Mouse (Mus musculus): ENCODE measurements around the gene Zfp810.
A peak's percentile ranks its signal among the peaks of the same experiment; 100 is the strongest.

Gene Zfp810

DNA sequence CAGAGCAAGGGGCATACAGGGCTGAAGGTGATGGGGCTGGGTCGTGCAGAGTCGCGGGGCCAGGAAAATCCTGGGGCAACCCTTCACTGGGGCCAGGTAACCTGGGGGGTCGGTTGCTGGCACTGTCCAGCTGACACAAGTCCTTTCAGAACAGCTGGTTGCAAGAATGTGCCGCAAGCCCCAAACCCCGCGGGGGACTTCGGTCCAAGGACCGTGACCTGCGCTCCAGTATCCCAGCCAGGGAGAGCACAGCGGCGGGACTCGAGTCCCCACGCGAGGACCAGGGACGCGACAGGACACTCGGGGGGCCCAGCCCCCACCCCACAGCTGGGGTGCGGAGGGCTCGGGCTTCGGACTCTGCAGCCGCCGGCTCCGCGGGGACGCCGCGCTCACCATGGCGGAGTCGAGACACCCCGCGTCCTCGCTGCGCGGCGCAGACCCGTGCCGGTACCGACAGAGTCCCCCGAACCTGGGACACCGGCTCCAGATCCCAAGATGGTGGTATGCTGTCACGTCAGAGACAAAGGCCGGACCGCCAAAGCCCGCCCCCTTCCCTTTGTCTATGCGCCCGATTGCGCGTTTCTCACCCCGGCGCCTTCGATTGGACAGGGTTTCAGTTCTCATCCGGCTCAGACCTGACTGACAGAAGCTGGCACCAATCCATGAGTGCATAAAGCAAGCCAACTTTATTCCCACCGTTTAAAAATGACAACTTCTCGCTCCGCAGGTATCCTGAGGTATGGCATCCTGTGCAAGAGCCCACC is at the start of gene Zfp810:
Gene Zfp810, minus strand, starts transcription at position 493 of the 764 bp plus-strand sequence.
- TF ChIP-seq GATA4 (IDR thresholded peaks at IDR 0.05; ENCODE audit: insufficient replicate concordance, low read length), result no peak

DNA sequence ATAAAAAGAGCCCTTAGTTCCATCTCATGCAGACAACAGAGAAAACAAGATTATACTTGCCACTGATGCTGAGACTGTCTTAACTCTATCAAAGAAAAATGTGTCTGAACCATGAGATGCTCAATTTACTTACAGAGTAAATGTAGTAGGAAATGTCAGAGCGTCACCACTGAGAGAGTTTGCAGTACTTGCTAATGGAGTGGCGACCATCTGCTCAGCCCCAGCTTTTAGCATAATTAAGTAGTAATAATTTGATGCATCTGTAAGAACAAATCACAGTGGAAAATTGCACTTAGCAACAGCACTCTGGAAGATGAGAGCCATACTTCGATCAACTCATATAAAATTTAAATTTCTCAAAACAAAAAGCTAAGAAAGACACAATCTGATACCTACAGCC is 48.5 kb upstream of the Zfp810 start:
- no peak for TF ChIP-seq GATA4 (IDR thresholded peaks at IDR 0.05; ENCODE audit: insufficient replicate concordance, low read length)

- no peak for TF ChIP-seq GATA4 (IDR thresholded peaks at IDR 0.05; ENCODE audit: insufficient replicate concordance, low read length)
Observed at GRCm38 (mm10) chr9:22353901-22354300, 46.5 kb upstream of the Zfp810 start.

- TF ChIP-seq GATA4 (IDR thresholded peaks at IDR 0.05; ENCODE audit: insufficient replicate concordance, low read length), result no peak
Observed at GRCm38 (mm10) chr9:22353465-22353864, 46.0 kb upstream of the Zfp810 start.

DNA sequence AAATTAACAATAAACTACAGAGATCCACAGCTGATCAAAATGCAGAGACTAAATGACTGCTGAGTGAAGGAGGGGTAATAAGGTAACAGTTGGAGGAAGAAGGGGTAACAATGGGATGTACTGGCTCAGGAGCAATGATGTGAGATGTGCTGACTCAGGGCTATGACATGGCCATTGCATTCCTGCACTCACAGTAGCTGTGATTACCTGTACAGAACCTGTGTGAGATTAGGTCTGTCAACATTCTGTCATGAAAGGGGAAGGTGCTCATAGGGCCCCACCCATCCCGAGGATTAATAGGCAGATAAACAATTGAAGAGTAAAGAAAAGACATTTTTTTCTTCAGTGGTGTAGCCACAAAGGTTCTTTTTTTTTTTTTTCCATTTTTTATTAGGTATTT is 32.9 kb upstream of the Zfp810 start:
- TF ChIP-seq GATA4 (IDR thresholded peaks at IDR 0.05; ENCODE audit: insufficient replicate concordance, low read length), result no peak

DNA sequence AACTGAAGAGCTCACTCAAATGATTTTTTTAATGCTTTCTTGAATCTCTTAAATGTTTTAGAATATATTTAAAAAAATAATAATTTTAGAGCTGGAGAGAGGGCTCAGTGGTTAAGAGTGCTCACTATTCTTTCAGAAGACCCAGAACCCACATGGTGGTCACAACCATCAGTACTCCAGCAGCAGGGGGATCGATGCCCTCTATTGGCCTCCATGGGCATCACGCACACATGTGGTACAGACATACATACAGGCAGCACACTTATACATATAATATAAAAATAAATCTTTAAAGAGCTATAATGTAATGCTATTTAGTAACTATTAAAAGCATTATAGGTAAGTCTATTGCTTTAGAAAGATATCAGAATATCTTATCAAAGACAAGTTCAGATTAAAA is 29.8 kb upstream of the Zfp810 start:
- no peak for TF ChIP-seq GATA4 (IDR thresholded peaks at IDR 0.05; ENCODE audit: insufficient replicate concordance, low read length)

DNA sequence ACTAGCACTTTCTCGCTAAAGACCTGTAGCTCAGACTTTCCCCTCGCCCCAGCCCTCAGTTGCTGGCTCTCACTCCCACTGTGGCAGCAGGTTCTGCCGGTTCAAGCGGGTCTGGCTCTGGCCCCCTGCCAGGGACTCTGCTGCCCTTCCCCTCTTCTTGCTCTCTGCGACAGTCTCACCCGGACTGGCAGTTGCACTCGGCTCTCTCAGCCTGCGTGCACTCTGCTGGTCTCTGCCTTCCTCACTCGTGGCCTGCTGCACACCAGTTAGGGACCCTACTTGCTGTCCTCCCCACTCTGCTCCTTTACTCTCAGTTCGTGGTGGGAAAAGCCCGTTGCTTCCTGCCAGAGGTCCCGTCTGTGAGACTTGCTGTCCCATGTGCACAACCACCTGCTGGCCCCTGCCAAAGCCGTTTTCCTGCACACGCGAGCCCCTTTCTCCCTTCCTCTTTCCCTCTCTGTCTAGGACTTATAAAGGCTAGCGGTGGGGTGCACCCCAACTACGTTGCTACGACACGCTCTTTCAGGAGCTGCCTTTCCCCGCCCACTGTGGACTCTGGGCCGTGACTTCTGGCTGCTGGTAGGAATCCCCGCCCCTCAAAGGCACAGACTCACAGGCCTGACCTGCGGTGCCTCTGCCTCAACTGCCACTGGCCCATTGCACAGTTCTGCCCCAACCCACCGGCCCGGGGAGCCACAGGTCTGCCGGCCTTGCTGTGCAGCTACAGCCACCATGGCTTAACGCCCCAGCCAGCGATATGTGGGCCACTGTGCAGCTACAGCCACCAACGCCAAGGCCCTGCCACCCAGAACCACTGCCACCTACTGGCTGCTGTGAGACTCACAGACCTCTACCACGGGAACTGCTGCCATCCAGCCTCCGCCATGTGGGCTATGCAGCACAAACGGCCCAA is 20.3 kb upstream of the Zfp810 start:
- peak; percentile 10; the same call in 1 of the 2 replicates for TF ChIP-seq GATA4 (IDR thresholded peaks at IDR 0.05; ENCODE audit: insufficient replicate concordance, low read length)

GRCm38 (mm10) chr9:22327099-22327474 is 19.6 kb upstream of the Zfp810 start:
- TF ChIP-seq GATA4 (IDR thresholded peaks at IDR 0.05; ENCODE audit: insufficient replicate concordance, low read length), result no peak

DNA sequence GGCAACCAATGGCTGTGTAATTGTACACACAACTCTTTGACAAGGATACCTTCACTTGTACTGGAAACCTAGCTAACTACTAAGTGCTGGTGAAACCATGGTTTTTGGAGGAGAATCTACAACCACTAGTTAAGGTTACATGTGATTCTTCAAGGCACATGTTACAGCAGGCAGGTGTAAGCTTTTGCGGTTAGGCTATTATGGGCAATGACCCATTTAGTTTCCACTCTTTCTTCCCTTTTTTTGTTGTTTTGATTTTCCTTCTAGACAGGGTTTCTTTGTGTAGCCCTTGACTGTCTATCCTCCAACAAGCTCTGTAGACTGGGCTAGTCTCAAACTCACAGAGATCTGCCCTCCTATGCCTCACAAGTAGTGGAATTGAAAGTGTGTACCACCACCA is 17.1 kb upstream of the Zfp810 start:
- no peak for TF ChIP-seq GATA4 (IDR thresholded peaks at IDR 0.05; ENCODE audit: insufficient replicate concordance, low read length)

DNA sequence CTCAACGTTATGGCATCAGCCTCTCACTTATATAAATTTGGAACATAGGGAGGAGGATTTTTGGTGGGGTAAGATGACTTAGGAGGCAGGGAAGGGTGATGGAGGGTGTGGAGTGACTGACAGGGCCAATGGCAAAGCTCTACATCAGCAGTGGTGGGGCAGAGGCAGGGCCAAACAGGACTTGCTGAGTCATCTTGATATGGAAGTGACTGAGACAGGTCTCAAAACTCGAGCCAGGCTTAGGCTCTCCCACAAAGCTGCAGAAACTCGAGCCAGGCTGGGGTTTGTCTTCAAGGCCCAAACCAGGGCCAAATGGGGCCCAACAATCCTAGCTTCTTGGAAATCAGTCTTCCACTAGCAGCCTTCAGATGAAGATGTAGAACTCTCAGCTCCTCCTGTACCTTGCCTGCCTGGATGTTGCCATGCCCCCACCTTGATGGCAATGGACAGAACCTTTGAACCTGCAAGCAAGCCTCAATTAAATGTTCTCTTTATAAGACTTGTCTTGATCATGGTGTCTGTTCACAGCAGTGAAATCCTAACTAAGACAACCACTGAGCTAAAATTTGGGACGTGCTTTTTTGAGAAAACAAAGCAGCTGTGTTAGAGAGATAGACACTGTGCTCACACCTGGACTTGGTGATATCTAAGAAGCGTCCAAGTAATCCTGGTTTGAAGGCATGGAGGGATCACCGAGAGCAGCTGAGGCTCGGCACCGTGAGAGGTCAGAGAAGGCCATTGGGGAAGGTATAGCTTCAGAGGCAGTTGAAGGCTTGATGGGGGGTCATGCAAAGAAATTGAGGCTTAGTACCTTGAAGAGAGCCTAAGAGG is 15.1 kb upstream of the Zfp810 start:
- TF ChIP-seq GATA4 (IDR thresholded peaks at IDR 0.05; ENCODE audit: insufficient replicate concordance, low read length), result no peak

GRCm38 (mm10) chr9:22319109-22319508 is 11.7 kb upstream of the Zfp810 start:
- TF ChIP-seq GATA4 (IDR thresholded peaks at IDR 0.05; ENCODE audit: insufficient replicate concordance, low read length), result no peak

GRCm38 (mm10) chr9:22314066-22314465 is 6.6 kb upstream of the Zfp810 start:
- no peak for TF ChIP-seq GATA4 (IDR thresholded peaks at IDR 0.05; ENCODE audit: insufficient replicate concordance, low read length)

DNA sequence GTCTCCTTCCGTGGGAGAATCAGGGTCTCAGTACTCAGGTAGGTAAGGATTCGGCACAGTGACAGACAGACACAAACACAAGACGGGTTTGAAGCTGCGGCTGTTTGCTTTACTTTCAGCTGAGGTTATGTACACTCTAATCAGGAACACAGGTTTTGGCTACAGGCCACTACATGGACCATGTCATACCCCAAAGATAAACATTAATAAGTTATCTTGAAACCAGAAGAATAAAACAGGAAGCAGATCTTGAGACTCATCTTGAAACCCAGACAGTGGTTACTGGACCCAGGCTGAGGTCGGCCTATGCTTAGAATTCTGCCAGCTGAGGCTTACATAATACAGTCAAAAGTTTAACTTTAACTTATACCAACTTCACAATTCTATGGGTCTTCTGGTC is 5.8 kb upstream of the Zfp810 start:
- no peak for TF ChIP-seq GATA4 (IDR thresholded peaks at IDR 0.05; ENCODE audit: insufficient replicate concordance, low read length)

- no peak for TF ChIP-seq GATA4 (IDR thresholded peaks at IDR 0.05; ENCODE audit: insufficient replicate concordance, low read length)
Observed at GRCm38 (mm10) chr9:22309651-22310050, 2.2 kb upstream of the Zfp810 start.

DNA sequence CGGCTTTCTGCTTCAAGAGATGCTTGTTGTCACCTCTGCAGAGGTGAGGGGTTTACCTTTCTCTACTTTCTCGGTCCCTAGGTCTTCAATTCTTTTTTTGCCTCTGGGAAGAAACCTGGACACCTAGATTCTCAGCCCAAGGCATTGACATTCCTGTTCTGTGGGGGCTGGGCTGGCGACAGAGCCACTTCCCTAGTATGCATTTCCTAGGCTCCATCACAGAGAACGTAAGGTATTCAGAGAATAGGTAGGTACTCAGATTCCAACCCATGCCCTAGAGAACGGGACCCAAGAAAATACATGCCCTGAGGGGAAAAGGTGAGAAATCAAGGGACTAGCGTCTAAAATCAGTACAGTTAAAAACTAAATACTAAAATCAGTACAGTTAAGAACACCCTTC is 722 bp downstream of the Zfp810 start:
- no peak for TF ChIP-seq GATA4 (IDR thresholded peaks at IDR 0.05; ENCODE audit: insufficient replicate concordance, low read length)
